Mouse (Mus musculus) bone marrow macrophage, adult 2 months (primary cell): Measurements from ENCODE around the gene Emilin2. TPM values are rescaled to one million over a fixed set of nuclear protein-coding genes. Genes with fewer than 3 reads are reported as not detected.

Source experiments
- H3K27ac ChIP-seq: 2 replicates; pipeline ENCODE4 v1.5.1; 2012; ENCODE audit warnings: low read depth, low read length; ENCODE audit not compliant: insufficient read depth
- H3K4me1 ChIP-seq: 2 replicates; pipeline ENCODE4 v1.6.1; 2012; ENCODE audit warnings: low read length; ENCODE audit not compliant: control insufficient read depth, insufficient read depth
- H3K4me3 ChIP-seq: 2 replicates; pipeline ENCODE4 v1.5.1; 2012; ENCODE audit warnings: mild to moderate bottlenecking, low read length, moderate library complexity; ENCODE audit not compliant: insufficient read depth
- CTCF ChIP-seq: IDR thresholded peaks from 2 replicates; pipeline ENCODE4 v1.5.1; 2012; ENCODE audit warnings: low read depth, mild to moderate bottlenecking, low read length, moderate library complexity
- POLR2A ChIP-seq: IDR thresholded peaks from 2 replicates; pipeline ENCODE4 v1.6.1; 2012; ENCODE audit warnings: mild to moderate bottlenecking, low read depth, low read length, borderline replicate concordance
- polyA plus RNA-seq: library from polyadenylated mRNA; stranded (reverse); fragments of >200 nt; gene quantifications from 2 replicates; pipeline ENCODE4 v1.2.4, GENCODE M21; 2012; ENCODE audit not compliant: missing spikeins, insufficient read depth, insufficient read length

Gene Emilin2
- polyA plus RNA-seq, 1 experiment, result 102 TPM

DNA sequence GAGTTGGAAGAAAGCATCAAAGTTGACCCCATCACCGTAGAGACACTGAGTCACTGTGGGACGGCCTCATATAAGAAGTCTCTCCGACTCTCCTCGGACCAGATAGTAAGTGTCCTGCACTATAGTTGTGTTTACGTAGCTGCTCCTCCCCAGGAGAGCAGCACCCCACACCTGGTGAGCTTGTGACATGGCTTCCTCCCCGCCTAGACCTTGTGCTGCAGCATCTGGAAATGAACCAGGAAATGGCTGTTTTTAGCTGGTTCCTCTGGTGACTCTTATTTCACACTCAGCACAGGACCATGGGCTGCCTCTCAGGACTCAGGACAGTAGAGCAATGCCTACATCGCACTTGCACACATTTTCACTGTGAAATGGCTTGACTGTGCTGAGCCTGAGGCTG lies 69.1 kb downstream of the Emilin2 start:
- TF ChIP-seq CTCF, result no peak
- no peak for TF ChIP-seq POLR2A
- no peak overlapping the region for H3K4me3 ChIP-seq
- H3K4me1 ChIP-seq, result no peaks in the 10 kb centered on the region
- H3K27ac ChIP-seq, result no peak overlapping the region

DNA sequence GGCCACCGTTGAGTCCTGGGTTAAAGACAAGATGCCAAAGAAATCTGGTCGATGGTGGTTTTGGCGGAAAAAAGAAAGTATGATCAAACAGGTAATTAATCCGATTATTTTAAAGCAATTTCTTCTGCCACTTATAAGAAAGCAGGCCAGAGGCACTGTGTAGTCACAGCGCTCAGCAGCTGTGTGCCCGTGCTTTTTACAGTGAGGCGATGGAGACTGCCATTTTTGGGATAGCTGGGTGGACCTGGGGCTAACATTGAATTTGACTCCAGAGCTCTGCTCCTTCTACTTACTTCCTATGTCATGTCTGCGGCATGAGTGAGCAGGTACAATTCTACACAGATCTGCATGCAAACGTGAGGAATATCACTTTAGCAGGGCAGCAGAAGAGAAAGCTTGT lies 71.0 kb downstream of the Emilin2 start:
- no peak overlapping the region for H3K4me3 ChIP-seq
- H3K4me1 ChIP-seq, result 0 out of 2 replicates have a peak, but pooled peaks cover 2% of the 10 kb centered on the region
- no peak for TF ChIP-seq CTCF
- TF ChIP-seq POLR2A, result no peak
- no peak overlapping the region for H3K27ac ChIP-seq

DNA sequence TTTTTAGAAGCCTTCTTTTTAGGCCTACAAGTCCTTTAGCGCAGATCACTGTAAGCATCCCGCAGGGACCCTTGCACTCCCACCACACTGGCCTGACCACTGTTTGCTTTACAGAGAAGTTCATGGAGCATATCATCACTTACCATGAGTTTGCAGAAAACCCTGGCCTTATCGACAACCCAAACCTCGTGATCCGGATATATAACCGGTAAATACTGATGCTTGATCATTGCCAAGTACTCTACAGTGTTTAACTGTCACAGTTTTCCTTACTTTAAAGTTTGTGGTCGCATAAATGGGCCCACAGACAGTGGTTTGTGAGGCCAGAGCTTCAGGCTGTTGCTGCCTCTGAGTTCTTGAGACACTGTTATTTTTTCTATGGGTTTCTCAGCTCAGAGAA lies 73.3 kb downstream of the Emilin2 start:
- H3K4me3 ChIP-seq, result no peak overlapping the region
- H3K27ac ChIP-seq, result no peak overlapping the region
- H3K4me1 ChIP-seq, result 0 out of 2 replicates have a peak, but pooled peaks cover 2% of the 10 kb centered on the region
- TF ChIP-seq POLR2A, result no peak
- no peak for TF ChIP-seq CTCF

DNA sequence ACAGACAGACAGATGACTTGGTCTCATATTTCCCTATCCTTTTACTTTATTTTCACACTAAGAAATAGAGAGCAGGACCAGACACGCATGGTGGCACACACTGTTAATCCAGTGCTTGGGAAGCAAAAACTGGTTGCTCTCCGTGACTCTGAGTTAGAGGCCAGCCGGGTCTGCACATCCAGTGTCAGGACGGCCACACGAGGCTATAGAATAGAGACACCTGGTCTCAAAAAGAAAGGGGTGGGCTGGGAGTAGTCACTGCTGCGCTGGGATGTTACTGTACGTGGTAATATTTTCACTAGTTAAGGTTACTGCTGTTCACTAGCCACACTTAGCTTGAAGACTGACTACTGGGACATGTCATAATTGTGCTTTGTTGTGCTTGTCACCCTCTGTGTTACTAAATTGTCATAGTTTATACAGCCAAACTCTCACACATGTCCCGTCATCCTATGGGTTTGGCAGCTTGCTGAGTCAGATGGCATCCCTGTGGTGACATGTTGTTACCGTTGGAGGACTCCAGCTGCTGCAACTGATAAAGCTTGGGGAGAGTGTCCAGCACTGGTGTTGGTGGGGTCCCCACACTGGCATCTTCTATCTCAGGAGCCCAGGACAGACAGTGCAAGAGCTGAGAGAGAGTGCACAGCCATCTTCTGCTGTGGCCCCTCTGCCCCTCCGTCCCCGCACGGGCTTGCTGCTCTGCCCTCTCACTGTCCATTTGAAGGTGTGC lies 76.4 kb downstream of the Emilin2 start:
- Histone ChIP-seq H3K27ac (no peak overlapping the region), H3K4me1 (peaks cover 9% of the 10 kb centered on the region), H3K4me3 (no peak overlapping the region)
- no peak for TF ChIP-seq POLR2A
- TF ChIP-seq CTCF, result no peak

DNA sequence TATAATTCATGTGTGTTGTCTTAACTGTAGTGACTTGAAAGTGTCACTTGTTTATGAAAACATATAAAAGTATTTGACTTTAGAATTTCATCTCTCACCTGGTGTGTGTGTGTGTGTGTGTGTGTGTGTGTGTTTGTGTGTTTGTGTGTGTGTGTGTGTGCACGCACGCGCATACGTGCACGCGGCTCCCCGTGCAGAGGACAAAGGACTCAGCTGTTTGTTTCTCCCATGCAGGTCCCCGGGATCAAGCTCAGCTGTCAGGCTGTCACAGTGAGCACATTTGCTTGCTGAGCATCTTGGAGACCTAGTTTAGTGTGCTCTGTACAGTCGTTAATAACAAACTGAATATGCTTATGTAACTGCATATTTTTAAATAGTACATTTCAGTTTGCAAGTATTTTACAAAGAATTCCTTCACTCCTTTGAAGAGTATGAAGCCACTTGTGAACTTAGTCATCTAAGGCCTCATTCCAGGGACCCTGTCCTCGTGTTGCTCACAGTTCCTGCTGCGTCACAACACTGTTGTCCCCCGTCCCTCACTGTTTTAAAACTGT lies 77.7 kb downstream of the Emilin2 start:
- Histone ChIP-seq H3K4me1 (peaks cover 11% of the 10 kb centered on the region), H3K4me3 (no peak overlapping the region), H3K27ac (no peak overlapping the region)
- TF ChIP-seq CTCF, result no peak

DNA sequence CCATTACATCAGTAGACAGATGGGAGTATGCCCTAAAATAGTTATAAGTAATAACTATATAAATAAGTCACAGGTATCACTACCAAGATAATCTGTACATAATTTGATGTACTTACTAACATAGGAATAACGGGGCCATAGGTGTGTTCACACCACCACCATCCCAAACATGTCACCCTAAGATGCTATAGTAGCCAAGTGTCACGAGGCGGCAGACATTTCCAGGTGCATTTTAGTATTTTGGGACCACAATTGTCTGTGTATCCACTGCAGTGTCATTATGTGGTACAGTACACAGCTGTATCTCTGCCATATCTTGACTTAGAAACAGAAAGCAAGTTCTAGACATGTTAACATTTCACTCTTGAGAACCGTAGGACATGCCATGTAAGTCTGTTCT lies 78.6 kb downstream of the Emilin2 start:
- H3K27ac ChIP-seq, result no peak overlapping the region
- H3K4me1 ChIP-seq, result peaks cover 11% of the 10 kb centered on the region
- TF ChIP-seq CTCF (no peak), POLR2A (no peak)
- no peak overlapping the region for H3K4me3 ChIP-seq

DNA sequence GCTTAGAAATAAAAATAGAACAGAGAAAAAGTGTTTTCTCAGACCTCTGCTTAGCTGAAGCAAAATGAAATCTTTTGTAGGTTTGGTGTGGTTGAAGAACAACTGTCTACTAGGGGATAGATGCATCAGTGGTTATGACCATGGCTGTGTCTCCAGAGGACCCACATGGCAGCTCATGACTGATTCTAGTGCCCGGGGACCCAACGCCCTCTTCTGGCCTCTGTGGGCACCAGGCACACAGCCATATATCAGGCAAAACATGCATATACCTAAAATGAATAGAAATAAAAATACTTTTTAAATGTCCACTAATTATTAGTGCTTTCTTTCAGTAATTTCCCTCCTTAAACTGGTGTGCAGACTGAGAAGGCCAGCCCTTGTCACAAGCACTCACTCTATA lies 79.8 kb downstream of the Emilin2 start:
- Histone ChIP-seq H3K4me3 (no peak overlapping the region), H3K27ac (no peak overlapping the region), H3K4me1 (peaks cover 9% of the 10 kb centered on the region)
- TF ChIP-seq CTCF, result no peak
- no peak for TF ChIP-seq POLR2A

DNA sequence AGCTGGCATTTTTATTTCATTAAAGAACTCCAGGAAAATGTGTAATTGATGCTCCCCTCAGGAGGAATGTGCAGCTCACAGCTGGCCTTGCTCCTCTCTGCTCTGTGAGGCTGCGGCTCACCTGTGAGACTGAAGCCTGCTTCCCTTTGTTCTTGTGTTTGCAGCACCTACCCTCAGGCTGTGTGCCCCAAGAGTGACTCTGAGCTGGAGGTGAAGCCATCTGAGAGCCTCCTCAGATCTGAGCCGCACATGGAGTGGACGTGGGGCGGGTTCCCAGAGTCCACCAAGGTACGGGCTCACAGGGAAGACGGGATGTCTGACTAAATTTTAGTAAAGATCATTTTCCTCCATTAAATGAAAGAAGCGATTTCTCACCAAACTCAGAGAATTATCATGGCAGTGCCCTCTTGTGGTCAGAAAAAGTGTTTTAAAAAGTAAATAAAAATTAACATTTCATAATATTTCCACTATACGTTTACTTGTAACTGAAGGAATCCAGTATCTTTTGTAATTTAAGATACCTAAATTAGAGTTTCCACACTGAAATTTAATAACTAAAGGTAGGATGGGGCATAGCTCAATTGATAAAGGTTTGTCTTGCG lies 81.6 kb downstream of the Emilin2 start:
- H3K27ac ChIP-seq, result no peak overlapping the region
- no peak overlapping the region for H3K4me3 ChIP-seq
- TF ChIP-seq CTCF (peak; percentile 46), POLR2A (no peak)
- H3K4me1 ChIP-seq, result peaks cover 9% of the 10 kb centered on the region

DNA sequence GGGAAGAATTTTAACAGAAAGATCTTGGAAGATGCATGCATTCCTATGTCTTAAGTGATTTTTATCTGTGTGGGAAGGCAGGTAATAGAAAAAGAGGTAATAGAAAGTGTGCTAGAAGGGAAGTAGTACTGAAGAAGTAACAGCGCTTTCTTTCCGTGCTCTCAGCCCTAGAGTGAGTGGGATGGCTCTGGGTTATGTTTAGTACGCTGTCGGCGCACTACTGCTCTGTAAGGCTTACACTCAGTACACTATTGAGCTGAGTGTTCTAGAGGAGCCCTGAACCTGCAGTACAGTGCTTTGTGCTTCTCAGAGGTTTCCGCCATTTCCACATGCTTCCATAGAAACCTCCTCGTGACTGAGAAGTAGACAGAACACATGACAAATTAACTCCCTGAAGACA lies 83.1 kb downstream of the Emilin2 start:
- TF ChIP-seq CTCF, result no peak
- TF ChIP-seq POLR2A, result no peak
- Histone ChIP-seq H3K4me3 (no peak overlapping the region), H3K27ac (no peak overlapping the region), H3K4me1 (peaks cover 18% of the 10 kb centered on the region)

DNA sequence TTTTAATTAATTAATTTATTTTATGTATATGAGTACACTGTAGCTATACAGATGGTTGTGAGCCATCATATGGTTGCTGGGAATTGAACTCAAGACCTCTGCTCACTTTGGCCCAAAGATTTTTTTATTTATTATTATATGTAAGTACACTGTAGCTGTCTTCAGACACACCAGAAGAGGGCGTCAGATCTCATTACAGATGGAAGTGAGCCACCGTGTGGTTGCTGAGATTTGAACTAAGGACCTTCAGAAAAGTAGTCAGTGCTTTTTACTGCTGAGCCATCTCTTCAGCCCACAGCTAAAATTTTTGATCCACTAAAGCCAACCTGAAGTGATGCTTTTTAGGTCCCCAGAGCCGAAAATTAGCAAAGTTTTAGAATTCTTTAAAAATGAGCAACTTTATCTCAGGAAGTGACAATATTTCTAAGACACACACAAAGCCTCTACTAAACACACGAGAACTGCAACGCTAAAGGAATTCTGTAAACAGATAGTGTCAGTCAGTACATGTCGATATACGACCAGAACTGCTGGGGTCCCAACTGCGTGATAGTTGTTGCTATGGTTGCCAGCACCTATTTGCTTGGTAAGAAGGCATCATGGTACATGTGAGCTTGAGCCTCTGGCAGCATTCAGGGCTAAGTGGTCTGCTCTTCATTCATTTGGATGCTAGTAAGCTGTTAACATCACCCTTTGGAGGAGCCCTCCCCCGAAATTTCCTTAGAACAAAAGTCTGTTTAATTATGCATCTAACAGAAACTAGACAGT lies 84.5 kb downstream of the Emilin2 start:
- TF ChIP-seq POLR2A (no peak), CTCF (no peak)
- Histone ChIP-seq H3K4me3 (no peak overlapping the region), H3K27ac (no peak overlapping the region), H3K4me1 (peaks cover 28% of the 10 kb centered on the region)

DNA sequence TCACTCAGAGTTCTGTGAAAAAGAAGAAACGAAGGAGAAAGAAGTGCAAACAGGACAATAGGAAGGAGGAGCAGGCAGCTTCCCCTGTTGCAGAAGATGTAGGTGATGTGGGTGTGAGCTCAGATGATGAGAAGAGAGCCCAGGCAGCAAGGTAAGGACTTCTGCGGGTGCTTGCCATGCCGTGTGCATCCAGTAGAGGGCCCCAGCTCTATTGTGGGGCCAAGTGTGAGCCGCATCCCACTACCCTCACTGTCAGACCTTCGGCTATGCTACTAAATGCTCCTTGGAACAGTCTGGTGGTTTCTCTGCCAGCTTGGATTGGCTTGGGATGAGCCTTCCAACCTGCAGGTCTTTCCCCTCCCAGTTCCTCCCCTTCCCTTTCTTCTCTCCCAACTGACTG lies 86.7 kb downstream of the Emilin2 start:
- 0 out of 2 replicates have a peak, but pooled peaks have one; percentile 27 for TF ChIP-seq CTCF
- TF ChIP-seq POLR2A, result no peak
- peaks cover 37% of the 10 kb centered on the region for H3K4me1 ChIP-seq
- H3K27ac ChIP-seq, result no peak overlapping the region
- H3K4me3 ChIP-seq, result no peak overlapping the region
